Mouse (Mus musculus) heart, embryonic 16.5 days (tissue): ENCODE measurements around the gene Exoc6. TPM values are rescaled to one million over a fixed set of nuclear protein-coding genes. Genes with fewer than 3 reads are reported as not detected.

Source experiments
- ATAC-seq: fragments of 200-750 bp; cut with Nextera tagmentation; replicated peaks from 2 replicates; pipeline ENCODE4 v1.8.0; 2017; ENCODE audit warnings: moderate number of reproducible peaks; ENCODE audit not compliant: insufficient read depth, low FRiP score; ENCODE audit errors: extremely low read depth
- H3K27ac ChIP-seq: fragments of 300-500 bp; sonication (generic); 2 replicates; pipeline ENCODE4 v1.5.1; 2014; ENCODE audit warnings: mild to moderate bottlenecking, low read length, control low read depth, moderate library complexity
- H3K27me3 ChIP-seq: fragments of 300-500 bp; sonication (generic); 2 replicates; pipeline ENCODE4 v1.6.1; 2014; ENCODE audit warnings: low read length, mixed read lengths; ENCODE audit not compliant: control insufficient read depth, insufficient read depth
- H3K36me3 ChIP-seq: fragments of 300-500 bp; sonication (generic); 2 replicates; pipeline ENCODE4 v1.6.1; 2014; ENCODE audit not compliant: control insufficient read depth, insufficient read depth
- H3K4me1 ChIP-seq: fragments of 300-500 bp; sonication (generic); 2 replicates; pipeline ENCODE4 v1.6.1; 2014; ENCODE audit warnings: low read length, mixed read lengths; ENCODE audit not compliant: control insufficient read depth, insufficient read depth
- H3K4me2 ChIP-seq: fragments of 300-500 bp; sonication (generic); 2 replicates; pipeline ENCODE4 v1.6.1; 2014; ENCODE audit warnings: low read depth, mild to moderate bottlenecking, control low read depth, low read length
- H3K4me3 ChIP-seq: fragments of 300-500 bp; sonication (generic); 2 replicates; pipeline ENCODE4 v1.5.1; 2014; ENCODE audit warnings: mild to moderate bottlenecking, control low read depth, low read length
- H3K9ac ChIP-seq: fragments of 300-500 bp; sonication (generic); 2 replicates; pipeline ENCODE4 v1.6.1; 2014; ENCODE audit warnings: low read length, control low read depth
- H3K9me3 ChIP-seq: fragments of 300-500 bp; sonication (generic); replicated peaks from 2 replicates; pipeline ENCODE4 v1.6.1; 2016; ENCODE audit warnings: low read length; ENCODE audit not compliant: control insufficient read depth
- WGBS: fragments of 180-500 bp; shearing (Covaris S2); extraction: QIAGEN DNeasy Blood & Tissue Kit; methylation state at CpG from one replicate; pipeline ENCODE4 v1.1.7; 2014; 5-methylcytosine and 5-hydroxymethylcytosine counted together
- polyA plus RNA-seq: library from polyadenylated mRNA; unstranded; fragments of >200 nt; fragmentation: Nextera tagmentation; extraction: Ambion mirVana; gene quantifications from 2 replicates; pipeline ENCODE4 v1.2.1, GENCODE M21; 2015

The Exoc6 gene
- polyA plus RNA-seq, 1 experiment from 2014 or later, result 20.5 TPM

GRCm38 (mm10) chr19:37686941-37687850 is 137.0 kb downstream of the Exoc6 start:
- peak; percentile 28 for ATAC-seq
- Histone ChIP-seq H3K27ac (no peak overlapping the region), H3K4me1 (peaks cover 5% of the 10 kb centered on the region; the same call in 1 of the 2 replicates), H3K4me3 (no peak overlapping the region), H3K36me3 (no peaks in the 10 kb centered on the region), H3K27me3 (peaks cover 86% of the 10 kb centered on the region), H3K9ac (no peak overlapping the region), H3K9me3 (no peaks in the 10 kb centered on the region), H3K4me2 (no peak overlapping the region)
- WGBS, result 12% methylated on average over 62 of the region's 62 CpGs

- H3K4me2 ChIP-seq, result no peak overlapping the region
- H3K4me1 ChIP-seq, result peaks cover 9% of the 10 kb centered on the region
- 57% methylated on average over 5 of the region's 5 CpGs for WGBS
- no peak overlapping the region for H3K9ac ChIP-seq
- no peaks in the 10 kb centered on the region for H3K9me3 ChIP-seq
- H3K36me3 ChIP-seq, result no peaks in the 10 kb centered on the region
- no peak overlapping the region for H3K4me3 ChIP-seq
- H3K27me3 ChIP-seq, result peaks cover 99% of the 10 kb centered on the region
- ATAC-seq, result no peak
- H3K27ac ChIP-seq, result no peak overlapping the region
Observed at GRCm38 (mm10) chr19:37689478-37689877, 139.3 kb downstream of the Exoc6 start.

GRCm38 (mm10) chr19:37690716-37691115 is 140.5 kb downstream of the Exoc6 start:
- Histone ChIP-seq H3K27me3 (peaks cover 99% of the 10 kb centered on the region), H3K4me1 (peaks cover 9% of the 10 kb centered on the region), H3K36me3 (no peaks in the 10 kb centered on the region), H3K9ac (no peak overlapping the region), H3K27ac (no peak overlapping the region), H3K9me3 (no peaks in the 10 kb centered on the region), H3K4me3 (no peak overlapping the region), H3K4me2 (peak overlapping the region; percentile 3; the same call in 1 of the 2 replicates)
- no peak for ATAC-seq
- 11% methylated on average over 29 of the region's 29 CpGs for WGBS

GRCm38 (mm10) chr19:37692879-37693278 is 142.7 kb downstream of the Exoc6 start:
- 3% methylated on average over 40 of the region's 40 CpGs for WGBS
- Histone ChIP-seq H3K4me1 (peaks cover 18% of the 10 kb centered on the region), H3K4me3 (peak overlapping the region; percentile 55), H3K4me2 (peak overlapping the region; percentile 75), H3K36me3 (no peaks in the 10 kb centered on the region), H3K9ac (no peak overlapping the region), H3K9me3 (no peaks in the 10 kb centered on the region), H3K27ac (no peak overlapping the region), H3K27me3 (peaks cover 99% of the 10 kb centered on the region)
- ATAC-seq, result no peak

- no peak overlapping the region for H3K27ac ChIP-seq
- 57% methylated on average over 13 of the region's 13 CpGs for WGBS
- no peaks in the 10 kb centered on the region for H3K36me3 ChIP-seq
- ATAC-seq, result no peak
- peaks cover 29% of the 10 kb centered on the region for H3K4me1 ChIP-seq
- no peak overlapping the region for H3K4me3 ChIP-seq
- H3K4me2 ChIP-seq, result no peak overlapping the region
- H3K9me3 ChIP-seq, result no peaks in the 10 kb centered on the region
- peaks cover 99% of the 10 kb centered on the region for H3K27me3 ChIP-seq
- no peak overlapping the region for H3K9ac ChIP-seq
Observed at GRCm38 (mm10) chr19:37695146-37695545, 144.9 kb downstream of the Exoc6 start.

- Histone ChIP-seq H3K9me3 (no peaks in the 10 kb centered on the region), H3K36me3 (no peaks in the 10 kb centered on the region), H3K4me3 (peak overlapping the region; percentile 55), H3K4me1 (peaks cover 29% of the 10 kb centered on the region), H3K27ac (no peak overlapping the region), H3K27me3 (peaks cover 100% of the 10 kb centered on the region), H3K4me2 (peak overlapping the region; percentile 83), H3K9ac (no peak overlapping the region)
- 5% methylated on average over 42 of the region's 42 CpGs for WGBS
- no peak for ATAC-seq
Observed at GRCm38 (mm10) chr19:37695762-37696602, 145.8 kb downstream of the Exoc6 start.

- no peak for ATAC-seq
- no peaks in the 10 kb centered on the region for H3K9me3 ChIP-seq
- peak overlapping the region; percentile 55 for H3K4me3 ChIP-seq
- no peak overlapping the region for H3K27ac ChIP-seq
- peak overlapping the region; percentile 83 for H3K4me2 ChIP-seq
- H3K9ac ChIP-seq, result no peak overlapping the region
- peaks cover 29% of the 10 kb centered on the region for H3K4me1 ChIP-seq
- H3K36me3 ChIP-seq, result no peaks in the 10 kb centered on the region
- WGBS, result 3% methylated on average over 22 of the region's 22 CpGs
- peaks cover 98% of the 10 kb centered on the region for H3K27me3 ChIP-seq
Observed at GRCm38 (mm10) chr19:37696603-37697334, 146.6 kb downstream of the Exoc6 start.

- ATAC-seq, result no peak
- 1% methylated on average over 18 of the region's 18 CpGs for WGBS
- peak overlapping the region; percentile 83 for H3K4me2 ChIP-seq
- peaks cover 98% of the 10 kb centered on the region for H3K27me3 ChIP-seq
- H3K9me3 ChIP-seq, result no peaks in the 10 kb centered on the region
- no peak overlapping the region for H3K27ac ChIP-seq
- peaks cover 29% of the 10 kb centered on the region for H3K4me1 ChIP-seq
- peak overlapping the region; percentile 55 for H3K4me3 ChIP-seq
- H3K9ac ChIP-seq, result no peak overlapping the region
- no peaks in the 10 kb centered on the region for H3K36me3 ChIP-seq
Observed at GRCm38 (mm10) chr19:37697335-37697636, 147.1 kb downstream of the Exoc6 start.
